Mouse (Mus musculus): Measurements from ENCODE around the gene Haus2. TPM values are rescaled to one million over a fixed set of nuclear protein-coding genes. Genes with fewer than 3 reads are reported as not detected.

The Haus2 gene
- 24.8 TPM for polyA plus RNA-seq (2017; shearing (Covaris generic))

GRCm38 (mm10) chr2:120608830-120609723 lies at the start of gene Haus2, which contains the start of gene Lrrc57:
Gene Haus2, plus strand, starts transcription at chr2:120609383.
Gene Lrrc57, minus strand, starts transcription at chr2:120609520.

GRCm38 (mm10) chr2:120563235-120563990 lies 45.8 kb upstream of the Haus2 start, which contains the start of gene Zfp106:
Gene Zfp106, minus strand, starts transcription at chr2:120563843.

GRCm38 (mm10) chr2:120566886-120567797 lies 42.0 kb upstream of the Haus2 start, which contains the start of gene Snap23:
Gene Snap23, plus strand, starts transcription at chr2:120567671.

GRCm38 (mm10) chr2:120628886-120629735 lies 19.9 kb downstream of the Haus2 start, which contains the start of gene Stard9:
Gene Stard9, plus strand, starts transcription at chr2:120629121.

Other genes with a start within 250 kb of the Haus2 start
- 29.4 TPM for gene Ganc, start 205.5 kb upstream of the Haus2 start, polyA plus RNA-seq (2017; shearing (Covaris generic))
- gene Tmem87a, start 205.3 kb upstream of the Haus2 start, polyA plus RNA-seq (2017; shearing (Covaris generic)) = 30.8 TPM
- 66.0 TPM for gene Capn3, start 153.4 kb upstream of the Haus2 start, polyA plus RNA-seq (2017; shearing (Covaris generic))
- gene Zfp106, start 45.5 kb upstream of the Haus2 start, polyA plus RNA-seq (2017; shearing (Covaris generic)) = 35.0 TPM
- gene Snap23, start 41.7 kb upstream of the Haus2 start, polyA plus RNA-seq (2017; shearing (Covaris generic)) = 62.5 TPM
- gene Lrrc57, start 137 bp downstream of the Haus2 start, polyA plus RNA-seq (2017; shearing (Covaris generic)) = 34.2 TPM
- gene Stard9, start 19.7 kb downstream of the Haus2 start, polyA plus RNA-seq (2017; shearing (Covaris generic)) = 0.33 TPM
- 3.6 TPM for gene Cdan1, start 240.7 kb downstream of the Haus2 start, polyA plus RNA-seq (2017; shearing (Covaris generic))
- 0.79 TPM for gene Ttbk2, start 241.2 kb downstream of the Haus2 start, polyA plus RNA-seq (2017; shearing (Covaris generic))